In the genomic region with DNA sequence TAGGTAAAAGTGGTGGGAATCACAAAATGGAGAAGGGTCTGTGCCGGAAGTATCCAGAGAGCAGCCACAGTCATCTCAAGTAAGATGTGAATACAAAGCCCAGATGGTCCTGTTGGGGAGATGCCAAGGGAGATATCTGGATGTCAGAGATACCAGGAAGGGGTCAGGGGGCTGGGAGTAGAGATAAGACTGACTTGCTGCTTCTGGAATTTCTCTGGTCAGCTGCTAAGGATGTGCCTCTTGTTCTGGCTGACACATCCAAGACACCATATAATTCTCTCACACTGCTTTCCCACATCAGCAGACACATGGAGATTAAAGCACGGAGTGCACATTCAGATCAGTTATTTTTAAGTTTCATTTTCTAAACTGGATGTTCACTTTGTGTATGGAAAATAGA, we compare ENCODE assay signal across 11 mouse cellular contexts.
DNase-seq lines count a peak whose midpoint lies in the region.
"Had no signal": no experiment of that assay in that cellular context is flagged by ENCODE, and none has a peak within 500 bp of the region (broad histone marks: within the 10 kb centered on the region; RNA-seq: fewer than 3 reads in every experiment).

No protein-coding gene starts in this region.

- peak; percentile 29 for DNase-seq in adrenal gland, adult 2 months
- DNase-seq in adrenal gland, postnatal 4 days (ENCODE audit: low spot score in 2 of 2) = no peak
- peak; percentile 9 for DNase-seq in heart, postnatal 4 days
- no peak for DNase-seq in heart, adult 8-10 months (ENCODE audit: low spot score)
- DNase-seq in right cerebral cortex, postnatal 14 days = peak; percentile 6
- DNase-seq in right cerebral cortex, adult 18-20 months = no peak
- peak; percentile 58 for DNase-seq in yolk sac, embryonic 10.5 days (ENCODE audit: low spot score)
- no peak for DNase-seq in adipocyte (ENCODE audit: low spot score)
- DNase-seq: cerebellum, postnatal 25 days; liver; thymus, postnatal 25 days had no signal

Comparison
In these comparisons a context has a peak if more than half of its experiments do, and no peak if none do; other contexts are left out.
1. DNase-seq: peak in adrenal gland, adult 2 months (single experiment), heart, postnatal 4 days (single experiment), right cerebral cortex, postnatal 14 days (single experiment) and yolk sac, embryonic 10.5 days (single experiment); none in adrenal gland, postnatal 4 days (0 of 2), heart, adult 8-10 months (single experiment), right cerebral cortex, adult 18-20 months (single experiment) and adipocyte (single experiment).